Mouse (Mus musculus) heart, postnatal 4 days (tissue): ENCODE measurements at regions not wholly inside any gene's neighbourhood (a gene's known extent, or its start where the extent isn't known, plus 50 kb on each side); places are given as distances from the start of the nearest gene placed in this dataset.

Experiments
- DNase-seq: peaks from one replicate; pipeline ENCODE4 v3.0.0; 2021

GRCm38 (mm10) chr9:118326656-118327055, 151.4 kb upstream of the Eomes start:
- no peak for DNase-seq

- DNase-seq: no peak
Measured at GRCm38 (mm10) chr9:118327904-118328303, 150.1 kb upstream of the Eomes start.

DNA sequence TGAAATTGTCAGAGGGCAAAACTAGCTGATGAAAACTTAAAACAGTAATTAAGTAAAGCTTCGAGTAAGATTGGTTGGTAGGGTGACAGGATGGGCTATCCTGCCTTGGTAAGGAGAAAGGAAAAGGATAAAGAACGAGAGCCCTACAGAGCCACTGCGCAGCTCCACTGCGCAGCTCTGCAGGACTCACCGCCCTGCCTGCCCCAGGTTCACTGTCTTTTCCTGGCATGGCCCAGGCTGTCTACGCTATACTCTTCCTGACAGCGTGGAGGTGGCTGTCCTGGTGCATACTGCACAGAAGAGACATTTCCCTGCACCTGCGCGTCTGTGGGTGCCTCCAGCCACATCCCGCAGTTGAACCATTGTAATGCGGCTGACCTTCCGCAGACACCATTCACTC, 136.6 kb upstream of the Eomes start:
- no peak for DNase-seq

DNA sequence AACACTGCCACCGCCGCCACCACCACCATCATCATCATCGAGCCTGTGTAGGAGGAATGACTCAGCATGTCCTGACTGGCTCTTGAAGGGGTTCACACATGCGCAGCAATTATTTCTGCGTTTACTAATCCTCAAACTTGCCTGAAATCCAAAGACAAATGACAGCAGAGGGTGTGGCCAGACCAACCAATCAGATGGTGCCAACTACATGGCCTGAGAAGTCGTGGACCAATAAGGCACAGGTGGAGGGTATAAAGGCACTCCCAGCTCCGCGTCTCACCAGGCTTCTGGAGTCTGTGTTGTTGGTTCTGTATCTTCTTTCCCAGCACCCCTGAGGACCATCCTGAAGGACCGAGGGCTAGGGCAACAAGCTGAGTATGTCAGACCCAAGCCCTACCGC, 123.1 kb upstream of the Eomes start:
- DNase-seq: no peak

DNA sequence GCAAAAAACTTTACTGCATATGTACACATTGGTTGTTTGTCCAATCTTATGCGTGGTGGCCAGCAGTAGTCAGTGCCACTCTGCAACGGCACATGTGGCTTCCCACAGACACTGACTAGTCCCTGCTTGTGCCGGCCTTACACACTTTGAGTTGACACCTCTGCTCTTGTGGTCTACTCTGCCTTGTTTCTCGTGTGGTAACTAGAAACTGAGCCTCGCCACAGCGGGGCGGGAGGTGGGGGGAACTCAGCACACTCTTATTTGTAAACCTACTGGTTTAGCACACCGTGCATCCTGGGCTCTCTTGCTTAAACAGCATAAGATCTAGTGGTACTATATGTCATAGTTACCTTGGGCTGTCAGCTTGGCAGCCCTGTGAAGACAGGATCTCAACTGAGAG, 120.6 kb upstream of the Eomes start:
- DNase-seq: no peak

DNA sequence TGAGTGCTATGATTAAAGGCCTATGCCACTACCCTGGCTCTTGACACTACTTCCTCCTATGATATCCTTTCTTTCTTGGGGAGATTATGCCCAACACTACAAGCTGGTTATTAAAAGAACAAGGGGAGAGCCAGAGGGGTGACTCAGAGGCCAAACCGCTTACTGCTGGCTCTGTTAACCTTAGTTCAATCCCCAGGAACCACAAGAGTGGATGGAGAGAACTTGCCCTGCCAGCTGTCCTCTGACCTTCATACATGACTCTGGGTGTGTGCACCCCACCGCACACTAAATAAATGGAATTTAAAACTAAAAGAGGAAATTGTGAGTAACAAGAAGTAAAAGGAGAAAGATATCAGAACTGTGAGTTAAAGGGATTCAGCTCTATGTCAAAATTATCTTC, 114.1 kb upstream of the Eomes start:
- DNase-seq: no peak

DNA sequence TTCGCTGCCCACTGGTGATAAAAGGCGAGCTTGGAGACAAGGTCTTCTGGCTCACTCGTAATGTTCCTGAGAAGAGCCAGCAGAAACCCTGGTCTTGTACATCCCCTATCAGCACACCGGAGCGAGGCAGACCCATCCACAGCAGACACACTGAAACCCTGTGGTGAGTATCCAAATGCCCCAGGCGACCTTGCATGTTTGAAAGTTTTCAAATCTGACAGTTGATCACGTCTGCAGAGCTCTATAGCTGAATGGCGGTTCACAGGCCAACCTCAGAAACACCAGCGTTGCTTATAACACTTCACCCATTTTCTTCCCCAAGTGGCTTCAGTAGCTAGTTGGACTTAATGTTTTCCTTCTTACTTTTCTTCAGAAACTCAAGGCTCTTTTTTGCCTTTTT, 112.6 kb upstream of the Eomes start:
- DNase-seq: no peak

DNA sequence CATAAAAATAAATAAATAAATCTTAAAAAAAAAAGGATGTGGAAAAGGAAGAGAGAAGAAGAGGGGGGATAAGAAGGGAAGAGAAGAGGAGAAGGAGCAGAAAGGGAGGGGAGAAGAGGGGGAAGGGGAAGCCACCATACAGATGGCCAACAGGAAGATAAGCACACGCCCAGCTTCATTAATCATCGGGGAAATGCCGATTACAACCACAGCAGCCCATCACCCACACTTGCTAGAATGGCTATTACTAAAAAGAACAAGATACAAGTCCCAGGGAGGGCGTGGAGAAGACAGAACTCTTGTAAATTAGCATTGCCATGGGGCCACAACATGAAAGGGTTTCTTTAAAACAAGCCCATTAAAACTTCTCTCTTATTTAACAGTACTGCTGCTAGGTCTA, 110.7 kb upstream of the Eomes start:
- no peak for DNase-seq

- DNase-seq: peak; percentile 18
Measured at GRCm38 (mm10) chr9:118370581-118370980, 107.4 kb upstream of the Eomes start.

DNA sequence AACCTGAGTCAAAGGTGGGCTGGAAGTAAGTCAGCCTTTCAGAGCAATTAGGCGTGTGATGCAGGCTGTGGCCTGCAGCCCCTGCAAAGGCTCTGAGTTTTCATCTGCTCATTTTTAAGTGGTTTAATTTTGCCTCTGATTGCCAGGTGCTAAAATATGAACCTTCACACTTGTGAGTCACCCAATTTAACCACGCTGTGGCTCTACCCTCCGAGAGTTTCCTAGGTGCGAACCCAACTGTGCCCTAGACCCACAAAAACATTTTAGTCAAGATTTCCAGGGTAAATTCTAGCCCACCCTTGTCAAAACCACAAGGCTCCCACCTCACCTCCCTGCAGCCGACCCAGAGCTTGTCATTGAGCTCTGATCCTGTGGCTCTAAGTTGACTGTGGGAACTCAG, 103.3 kb upstream of the Eomes start:
- no peak for DNase-seq

DNA sequence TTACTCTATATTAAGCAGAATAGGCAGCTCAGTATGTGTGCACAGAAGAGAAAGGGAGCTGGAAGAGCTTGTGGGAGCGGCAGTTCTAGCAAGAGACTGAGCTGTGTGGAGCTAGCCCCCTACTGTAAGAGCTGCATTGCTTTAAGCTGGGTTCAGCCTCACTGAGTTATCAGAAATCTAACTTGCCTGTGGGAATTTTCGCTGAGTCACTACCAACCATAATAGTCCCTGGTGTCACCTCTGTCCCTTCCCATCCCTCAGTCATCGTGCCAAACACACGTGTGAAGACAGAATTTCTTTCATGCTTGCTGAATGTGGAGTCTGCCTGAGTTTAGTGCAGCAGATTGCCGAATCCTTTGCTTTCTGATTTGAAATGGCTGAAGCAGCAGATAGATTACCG, 99.0 kb upstream of the Eomes start:
- DNase-seq: no peak

- DNase-seq: no peak
Measured at GRCm38 (mm10) chr9:118382532-118382931, 95.5 kb upstream of the Eomes start.

- DNase-seq: no peak
Measured at GRCm38 (mm10) chr9:118384610-118385009, 93.4 kb upstream of the Eomes start.

DNA sequence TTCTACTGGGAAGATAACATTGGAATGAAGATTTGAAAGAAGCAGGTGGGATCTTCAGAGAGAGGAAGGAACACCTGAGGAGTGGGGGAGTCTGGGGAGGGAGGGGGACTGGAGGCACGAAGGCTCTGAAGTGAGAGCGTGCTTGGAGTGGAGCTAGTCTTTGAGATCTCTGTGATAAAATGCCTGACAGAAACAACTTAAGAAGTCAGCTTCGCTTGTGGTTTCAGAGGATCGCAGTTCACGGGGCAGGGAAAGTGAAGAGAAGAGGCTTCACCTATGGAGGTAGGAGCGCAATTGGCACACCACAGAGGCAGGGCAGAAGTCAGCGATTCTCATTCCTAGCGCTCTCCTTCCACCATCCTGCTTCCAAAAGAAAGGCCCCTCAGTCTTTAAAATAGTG, 90.4 kb upstream of the Eomes start:
- no peak for DNase-seq

DNA sequence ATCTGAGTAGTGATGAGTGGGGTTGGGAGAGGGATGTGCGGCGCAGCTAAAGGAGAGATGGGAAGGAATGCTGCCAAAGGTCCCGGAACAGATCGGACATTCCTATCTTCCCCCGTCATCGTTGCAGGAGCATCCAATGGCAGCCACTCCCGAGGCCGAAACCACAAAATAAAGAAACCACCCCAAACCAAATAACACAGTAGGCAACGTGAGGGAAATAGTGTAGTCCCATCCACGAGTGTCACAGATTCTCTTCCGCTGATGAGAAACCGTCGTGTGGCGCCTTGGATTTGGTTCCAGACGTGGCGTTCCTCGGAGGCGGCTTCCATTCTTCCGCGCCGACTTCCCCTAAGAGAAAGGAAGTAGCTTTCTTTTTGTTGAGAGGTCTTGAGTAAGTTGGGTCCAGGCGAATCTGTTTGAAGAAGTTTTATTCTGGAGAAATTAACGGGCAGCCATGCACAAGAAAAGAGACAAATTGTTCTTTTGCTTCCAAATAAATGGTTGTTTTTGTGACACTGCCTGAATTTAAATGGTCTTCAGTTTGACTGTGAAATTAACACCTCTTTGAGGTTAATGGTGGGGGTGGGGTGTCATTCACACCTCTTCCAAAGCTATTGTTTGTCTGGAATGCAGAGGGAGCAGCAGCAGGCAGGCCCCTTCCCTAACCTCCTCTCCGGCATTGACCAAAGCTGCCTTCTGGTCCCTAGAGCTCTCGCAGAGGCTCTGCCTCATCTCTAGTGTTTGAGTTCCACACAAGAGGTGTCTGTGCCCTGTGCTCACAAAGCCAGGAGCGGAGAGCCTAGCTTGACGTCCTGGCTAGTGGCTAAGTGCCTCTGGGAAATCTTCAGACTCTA, 88.3 kb upstream of the Eomes start:
- DNase-seq: peak; percentile 28

DNA sequence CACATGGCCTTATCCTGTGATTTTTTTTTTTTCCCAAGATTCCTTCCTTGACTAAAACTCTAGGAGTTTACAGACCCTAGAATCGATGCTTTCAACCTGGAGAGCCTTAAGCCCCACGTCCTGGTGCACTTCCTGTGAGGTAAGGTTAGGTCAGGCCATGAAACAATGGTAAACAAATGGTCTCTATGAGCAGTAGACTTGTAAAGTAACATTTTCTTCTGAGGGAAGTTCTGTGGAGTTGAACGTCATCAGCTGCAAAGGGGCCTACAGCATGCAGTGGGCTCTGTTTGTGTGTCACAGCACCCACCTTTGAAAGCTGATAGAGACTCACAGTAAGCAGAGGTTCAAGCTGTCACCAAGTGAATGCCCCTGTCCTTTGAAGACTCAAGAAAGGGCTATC, 87.3 kb upstream of the Eomes start:
- DNase-seq: no peak

- no peak for DNase-seq
Measured at GRCm38 (mm10) chr9:118391715-118392114, 86.3 kb upstream of the Eomes start.

DNA sequence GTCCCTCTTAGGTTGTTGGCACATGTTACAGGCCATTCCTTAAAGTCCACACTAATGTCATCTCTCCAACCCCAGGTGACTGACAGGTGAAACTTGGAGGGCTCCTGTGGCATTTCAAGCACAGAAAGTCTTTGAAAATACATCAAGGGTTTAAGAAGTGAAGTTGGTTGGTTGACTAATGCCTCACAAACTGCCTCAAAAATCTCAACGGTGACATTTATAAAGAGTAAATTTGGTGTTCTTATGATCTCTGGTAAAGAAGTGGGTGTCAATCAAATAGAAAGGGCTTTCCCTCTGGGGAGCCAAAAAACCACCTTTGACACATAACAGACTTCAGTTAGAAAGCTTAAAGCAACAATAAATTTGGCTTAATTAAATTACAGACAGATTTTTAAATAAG, 85.2 kb upstream of the Eomes start:
- DNase-seq: no peak

- DNase-seq: no peak
Measured at GRCm38 (mm10) chr9:118393567-118393966, 84.4 kb upstream of the Eomes start.

GRCm38 (mm10) chr9:118396425-118397053, 81.5 kb upstream of the Eomes start:
- DNase-seq: no peak

DNA sequence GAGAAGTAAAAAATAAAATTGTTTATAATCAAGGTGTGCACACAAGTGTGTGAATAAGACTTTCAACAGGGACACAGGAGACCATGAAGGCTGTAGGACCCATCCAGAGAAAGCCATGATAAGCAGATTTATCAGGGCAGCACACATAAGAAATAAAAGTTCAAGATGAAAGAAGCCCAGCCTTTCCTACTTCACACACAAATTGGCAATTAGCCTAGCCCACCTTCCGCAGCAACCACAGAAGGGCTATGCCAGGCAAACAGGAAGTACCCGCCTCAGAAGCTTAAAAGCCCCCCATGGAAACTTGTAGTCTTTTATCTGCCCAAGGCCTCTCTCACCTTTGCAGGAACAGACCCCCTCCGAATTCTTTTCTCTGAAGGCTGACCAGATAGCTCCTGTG, 77.5 kb upstream of the Eomes start:
- DNase-seq: no peak

DNA sequence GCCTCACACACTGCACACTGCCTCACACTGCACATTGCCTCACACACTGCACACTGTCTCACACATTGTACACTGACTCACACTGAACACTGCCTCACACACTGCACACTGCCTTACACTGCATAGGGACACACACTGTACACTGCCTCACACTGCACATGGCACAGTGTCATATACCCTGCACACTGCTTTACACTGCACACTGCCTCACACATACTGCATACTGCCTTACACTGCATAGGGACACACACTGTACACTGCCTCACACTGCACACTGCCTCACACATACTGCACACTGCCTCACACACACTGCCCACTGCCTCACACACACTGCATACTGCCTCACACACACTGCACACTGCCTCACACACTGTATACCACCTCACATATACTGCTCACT, 76.8 kb upstream of the Eomes start:
- DNase-seq: no peak

DNA sequence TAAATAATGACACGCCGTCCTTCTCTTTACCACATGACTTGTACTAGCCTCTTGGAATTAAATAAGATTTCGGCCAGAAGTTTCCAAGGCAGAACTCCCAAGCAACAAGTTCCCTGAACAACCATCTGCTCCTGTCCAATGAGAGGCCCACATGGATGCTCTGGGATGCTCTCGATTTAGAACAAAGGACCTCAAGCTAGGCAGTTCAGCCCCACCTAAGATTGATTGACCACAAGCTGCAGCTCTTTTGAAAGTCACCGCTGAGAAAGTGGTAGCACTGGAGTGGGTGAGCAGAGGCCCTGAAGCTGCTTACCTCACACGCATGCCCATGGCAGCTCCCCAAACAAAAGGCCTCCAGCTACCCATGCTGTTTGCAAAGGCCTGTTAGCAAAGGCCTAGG, 73.1 kb upstream of the Eomes start:
- no peak for DNase-seq

- no peak for DNase-seq
Measured at GRCm38 (mm10) chr9:118405926-118406518, 72.0 kb upstream of the Eomes start.
